9 mouse cellular contexts compared by ENCODE assay signal in the genomic region with DNA sequence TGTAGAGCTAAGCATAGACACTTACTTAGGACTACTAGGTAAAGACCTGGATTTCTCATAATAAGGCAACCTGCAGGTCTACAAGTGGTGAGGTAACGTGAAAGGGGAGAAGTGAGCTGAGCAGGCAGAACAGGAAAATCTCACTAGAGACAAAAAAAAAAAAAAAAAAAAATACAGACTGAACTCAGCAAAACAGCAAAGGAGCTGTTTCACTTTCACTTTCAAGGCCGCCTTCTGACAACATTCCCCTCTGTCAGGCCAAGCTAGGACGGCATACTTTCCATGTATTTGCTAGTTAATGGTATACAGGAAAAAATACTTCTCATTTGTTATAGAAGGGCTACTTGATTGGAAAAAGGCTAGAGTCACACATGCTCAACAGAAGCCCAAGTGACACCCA. TPM values are rescaled to one million over a fixed set of nuclear protein-coding genes. Genes with fewer than 3 reads are reported as not detected.
DNase-seq lines count a peak whose midpoint lies in the region; ATAC-seq lines count a peak whose summit lies in the region.
"Had no signal": no experiment of that assay in that cellular context is flagged by ENCODE, and none has a peak within 500 bp of the region (broad histone marks: within the 10 kb centered on the region; RNA-seq: fewer than 3 reads in every experiment).

No protein-coding gene starts in this region.

- peak; percentile 45 for DNase-seq in adrenal gland, adult 8-10 months
- DNase-seq in adrenal gland, postnatal 25 days: no peak
- DNase-seq in adrenal gland, postnatal 10 days: peak; percentile 55
- DNase-seq in kidney, postnatal 25 days: peak; percentile 50 to 56
- DNase-seq in urinary bladder, postnatal 36 days (ENCODE audit: low spot score in 2 of 2): no peak
- DNase-seq in retina, embryonic 14.5 days (ENCODE audit: low spot score): no peak
- no peak for DNase-seq in layer of hippocampus, adult 9-11 months
- DNase-seq: cerebellum, adult 2 months had no signal

- 0 out of 2 replicates have a peak, but pooled peaks have one; percentile 23 for ATAC-seq in neutrophil, adult 5-6 weeks (ENCODE audit: extremely low read depth, insufficient number of reproducible peaks, low FRiP score, poor library complexity, severe bottlenecking)

RNA-seq across cellular contexts. Expression of a gene that starts 10.0 kb away (rescaled TPM):
- 100 to 1,000 TPM; 170 to 195 (median 182) TPM for total RNA-seq in adrenal gland, adult 8-10 months (2022)
- total RNA-seq in adrenal gland, postnatal 25 days (2021): 189 TPM in 2 replicates
- total RNA-seq in adrenal gland, postnatal 10 days (2021): 100 to 1,000 TPM; 145 to 150 TPM
- 68.6 and 72.2 TPM in 2 replicates for total RNA-seq in neutrophil, adult 5-6 weeks (2017)

Comparison
In these comparisons a context has a peak if more than half of its experiments do, and no peak if none do; other contexts are left out.
1. DNase-seq: peak in adrenal gland, adult 8-10 months (single experiment), adrenal gland, postnatal 10 days (single experiment) and kidney, postnatal 25 days (2 of 2); none in adrenal gland, postnatal 25 days (single experiment), urinary bladder, postnatal 36 days (0 of 2), retina, embryonic 14.5 days (single experiment) and layer of hippocampus, adult 9-11 months (single experiment).